14 mouse cellular contexts compared by ENCODE assay signal in the genomic region with DNA sequence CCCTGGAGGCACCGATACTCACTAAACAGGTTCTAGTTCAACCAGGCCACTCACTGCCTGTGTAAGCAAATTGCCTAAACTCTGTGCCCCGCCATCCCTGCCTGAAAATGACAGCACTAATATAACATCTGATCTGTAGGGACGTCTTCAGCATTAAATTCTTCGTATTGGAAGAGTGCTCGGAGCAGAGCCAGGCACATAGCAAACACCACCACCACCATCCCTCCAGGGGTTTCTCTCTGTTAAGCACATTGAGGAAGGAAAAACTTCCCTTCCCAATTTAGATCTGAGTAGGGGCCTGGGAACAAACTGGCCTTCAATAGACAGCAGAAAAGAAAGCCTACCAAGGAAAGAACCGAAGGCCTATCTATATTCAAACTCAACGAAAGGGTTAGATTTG.
DNase-seq lines count a peak whose midpoint lies in the region; ATAC-seq and TF ChIP-seq lines count a peak whose summit lies in the region.
"Had no signal": no experiment of that assay in that cellular context is flagged by ENCODE, and none has a peak within 500 bp of the region (broad histone marks: within the 10 kb centered on the region; RNA-seq: fewer than 3 reads in every experiment).

No protein-coding gene starts in this region.

- H3K36me3 ChIP-seq in heart, embryonic 16.5 days (ENCODE audit: control insufficient read depth, insufficient read depth) = no peaks in the 10 kb centered on the region
- H3K36me3 ChIP-seq in kidney, embryonic 14.5 days (ENCODE audit: control insufficient read depth, insufficient read depth, low read length) = no peaks in the 10 kb centered on the region
- H3K36me3 ChIP-seq in lung, postnatal 0 days (ENCODE audit: insufficient read depth, low read length) = no peaks in the 10 kb centered on the region
- H3K36me3 ChIP-seq: midbrain, embryonic 10.5 days had no signal

- no peak for TF ChIP-seq CTCF in lung, postnatal 0 days (IDR thresholded peaks at IDR 0.05)

- DNase-seq in heart, postnatal 25 days (ENCODE audit: low spot score) = no peak
- DNase-seq in kidney, adult 8-10 months = no peak
- no peak for DNase-seq in lung, postnatal 0 days (ENCODE audit: low spot score)
- DNase-seq in lung, adult 18-20 months = no peak
- no peak for DNase-seq in yolk sac, embryonic 10.5 days (ENCODE audit: low spot score)
- DNase-seq: adrenal gland, postnatal 25 days; cerebellum, postnatal 14 days; lung, adult 2 months; thymus, postnatal 14 days had no signal

- no peak overlapping the region for H3K4me2 ChIP-seq in heart, embryonic 16.5 days (ENCODE audit: low read depth, low read length)
- no peak overlapping the region for H3K4me2 ChIP-seq in kidney, embryonic 14.5 days (replicated peaks; ENCODE audit: low read depth, low read length)
- H3K4me2 ChIP-seq in lung, postnatal 0 days (replicated peaks; ENCODE audit: low read depth, low read length) = no peak overlapping the region

- no peak overlapping the region for H3K9ac ChIP-seq in heart, embryonic 16.5 days (ENCODE audit: low read length)
- no peak overlapping the region for H3K9ac ChIP-seq in kidney, embryonic 14.5 days (ENCODE audit: low read depth, low read length)
- H3K9ac ChIP-seq in lung, postnatal 0 days (replicated peaks; ENCODE audit: low read depth) = no peak overlapping the region

- H3K9me3 ChIP-seq in heart, embryonic 16.5 days (replicated peaks; ENCODE audit: control insufficient read depth, low read length) = no peaks in the 10 kb centered on the region
- no peaks in the 10 kb centered on the region for H3K9me3 ChIP-seq in kidney, embryonic 14.5 days (ENCODE audit: control insufficient read depth, low read length)
- no peaks in the 10 kb centered on the region for H3K9me3 ChIP-seq in lung, postnatal 0 days (ENCODE audit: low read length)
- H3K9me3 ChIP-seq: midbrain, embryonic 10.5 days had no signal

- no peak overlapping the region for H3K4me3 ChIP-seq in heart, embryonic 16.5 days (ENCODE audit: low read length)
- H3K4me3 ChIP-seq in kidney, embryonic 14.5 days (ENCODE audit: low read length) = no peak overlapping the region
- H3K4me3 ChIP-seq in lung, postnatal 0 days (ENCODE audit: low read depth, low read length) = no peak overlapping the region
- H3K4me3 ChIP-seq: midbrain, embryonic 10.5 days had no signal

- no peaks in the 10 kb centered on the region for H3K27me3 ChIP-seq in heart, embryonic 16.5 days (ENCODE audit: control insufficient read depth, insufficient read depth, low read length)
- H3K27me3 ChIP-seq in kidney, embryonic 14.5 days (ENCODE audit: control insufficient read depth, insufficient read depth, low read length) = no peaks in the 10 kb centered on the region
- no peaks in the 10 kb centered on the region for H3K27me3 ChIP-seq in lung, postnatal 0 days (replicated peaks; ENCODE audit: insufficient read depth, low read length)

- ATAC-seq in heart, embryonic 16.5 days (replicated peaks; ENCODE audit: extremely low read depth, insufficient read depth, low FRiP score) = no peak
- no peak for ATAC-seq in kidney, embryonic 14.5 days (ENCODE audit: low FRiP score, low TSS enrichment)
- no peak for ATAC-seq in lung, postnatal 0 days
- ATAC-seq: activated CD4-positive, CD25-positive, alpha-beta regulatory T cell, adult 4 months; forebrain, embryonic 16.5 days had no signal

- intact Hi-C loops in heart, postnatal 25 days (cut with DNase I) = loop anchor here (10.0 kb wide), 1 partner anchor 518 kb away; no protein-coding TSS in a partner anchor

- WGBS in heart, embryonic 16.5 days = 75% methylated on average over 7 of the region's 7 CpGs
- WGBS in kidney, embryonic 14.5 days = 62% methylated on average over 7 of the region's 7 CpGs
- WGBS in lung, postnatal 0 days = 57% methylated on average over 7 of the region's 7 CpGs

- peaks cover 4% of the 10 kb centered on the region for H3K4me1 ChIP-seq in heart, embryonic 16.5 days (ENCODE audit: control insufficient read depth, insufficient read depth, low read length)
- peaks cover 15% of the 10 kb centered on the region for H3K4me1 ChIP-seq in kidney, embryonic 14.5 days (ENCODE audit: control insufficient read depth, insufficient read depth, low read length)
- H3K4me1 ChIP-seq in lung, postnatal 0 days (ENCODE audit: insufficient read depth, low read depth, low read length) = peaks cover 18% of the 10 kb centered on the region; the same call in 1 of the 2 replicates

- 0 out of 2 replicates have a peak overlapping the region, but pooled peaks have one; percentile 2 for H3K27ac ChIP-seq in heart, embryonic 16.5 days (ENCODE audit: low read length)
- peak overlapping the region; percentile 34; the same call in 1 of the 2 replicates for H3K27ac ChIP-seq in kidney, embryonic 14.5 days (ENCODE audit: low read depth, low read length)
- H3K27ac ChIP-seq in lung, postnatal 0 days (ENCODE audit: low read length) = peak overlapping the region; percentile 77
- H3K27ac ChIP-seq: midbrain, embryonic 10.5 days had no signal

- TF ChIP-seq EP300 in lung, postnatal 0 days (IDR thresholded peaks at IDR 0.05) = no peak

Comparison
In these comparisons a context has a peak if more than half of its experiments do, and no peak if none do; other contexts are left out.
1. H3K27ac ChIP-seq: peak in every context shown above with its lines; median percentile 77 in lung, postnatal 0 days; 34 in kidney, embryonic 14.5 days; 2 in heart, embryonic 16.5 days.